Mouse (Mus musculus): ENCODE results near the gene Tcf7.

DNA sequence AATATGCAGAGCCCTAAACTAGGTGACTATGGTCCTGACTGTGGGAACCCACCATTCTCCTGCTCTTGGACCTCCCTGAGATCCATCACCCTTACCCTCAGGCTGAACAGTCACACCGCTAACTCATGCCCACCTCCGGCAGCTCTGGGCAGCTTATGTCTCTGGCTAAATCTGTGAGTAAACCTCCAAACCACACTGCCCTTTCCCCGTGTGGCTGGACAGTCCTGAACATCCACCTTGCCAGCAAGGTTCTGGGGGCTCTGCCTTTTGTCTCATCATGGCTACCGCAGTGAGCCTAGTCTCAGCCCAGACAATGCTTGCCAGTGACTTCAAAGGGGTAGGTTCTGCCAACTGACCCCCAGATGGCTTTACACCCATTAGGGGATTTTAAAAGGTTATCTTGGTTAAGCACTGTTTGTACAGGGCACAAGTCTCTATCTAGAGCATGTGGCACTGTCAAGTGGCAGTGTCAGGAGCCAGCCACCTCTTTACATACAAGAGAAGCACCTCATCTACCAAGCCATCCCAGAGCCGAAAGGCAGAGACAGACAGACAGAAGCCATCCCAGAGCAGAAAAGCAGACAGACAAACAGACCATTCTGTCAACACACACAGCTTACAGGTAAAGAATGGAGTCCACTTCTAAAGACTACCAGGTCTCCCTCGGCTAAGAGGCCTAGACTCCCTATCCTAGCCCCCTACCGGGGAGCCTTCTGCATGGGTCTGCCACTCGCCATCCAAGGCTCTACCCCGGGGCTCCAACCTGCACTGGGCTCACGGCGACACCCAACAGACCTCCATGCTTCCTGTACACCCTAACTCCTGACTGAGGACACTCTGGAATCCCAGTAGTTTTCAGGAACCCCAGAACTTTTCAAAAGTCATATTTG, 2.0 kb downstream of the Tcf7 start:
- TF ChIP-seq CTCF (IDR thresholded peaks at IDR 0.05; ENCODE audit: control insufficient read depth, insufficient read depth, insufficient read length): no peak
- no peak for TF ChIP-seq USF1 (IDR thresholded peaks at IDR 0.05; ENCODE audit: low read depth)
- TF ChIP-seq FOSL1 (IDR thresholded peaks at IDR 0.05; ENCODE audit: insufficient read depth, low read length, poor library complexity, severe bottlenecking): no peak
- no peak for TF ChIP-seq MAX (IDR thresholded peaks at IDR 0.05)
- TF ChIP-seq MYOD1 (IDR thresholded peaks at IDR 0.05; ENCODE audit: control insufficient read depth, insufficient read length, low read depth): no peak
